Mouse (Mus musculus) CD4-positive, CD25-positive, alpha-beta regulatory T cell (primary cell): Measurements from ENCODE around the gene Gm21970. TPM values are rescaled to one million over a fixed set of nuclear protein-coding genes. Genes with fewer than 3 reads are reported as not detected.

ENCODE experiments used
- polyA plus RNA-seq: library from polyadenylated mRNA; unstranded; fragments of 100-300 nt; shearing (Covaris generic); gene quantifications from one replicate; pipeline ENCODE4 v1.2.1, GENCODE M21; 2017

The Gm21970 gene
- polyA plus RNA-seq, result not detected

DNA sequence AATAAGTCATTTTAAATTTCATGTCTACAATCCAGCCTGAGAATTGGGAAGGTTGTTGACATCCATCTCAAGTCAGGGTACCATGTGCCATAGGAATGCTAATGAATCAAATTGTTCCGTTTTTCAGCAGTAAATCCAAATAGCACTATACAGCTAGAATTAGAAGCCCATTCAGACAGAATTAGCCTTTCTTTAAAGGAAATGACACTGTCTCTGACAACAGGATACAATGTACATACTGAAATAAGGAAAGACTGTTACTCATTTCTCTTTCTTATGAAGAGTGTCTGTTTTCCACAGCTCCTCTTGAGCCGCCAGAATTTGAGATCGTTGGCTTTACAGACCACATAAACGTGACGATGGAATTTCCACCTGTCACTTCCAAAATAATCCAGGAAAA is at the start of gene Gm21970:
TSS of gene Gm21970 (plus strand) at position 301 of the 400 bp plus-strand sequence.

DNA sequence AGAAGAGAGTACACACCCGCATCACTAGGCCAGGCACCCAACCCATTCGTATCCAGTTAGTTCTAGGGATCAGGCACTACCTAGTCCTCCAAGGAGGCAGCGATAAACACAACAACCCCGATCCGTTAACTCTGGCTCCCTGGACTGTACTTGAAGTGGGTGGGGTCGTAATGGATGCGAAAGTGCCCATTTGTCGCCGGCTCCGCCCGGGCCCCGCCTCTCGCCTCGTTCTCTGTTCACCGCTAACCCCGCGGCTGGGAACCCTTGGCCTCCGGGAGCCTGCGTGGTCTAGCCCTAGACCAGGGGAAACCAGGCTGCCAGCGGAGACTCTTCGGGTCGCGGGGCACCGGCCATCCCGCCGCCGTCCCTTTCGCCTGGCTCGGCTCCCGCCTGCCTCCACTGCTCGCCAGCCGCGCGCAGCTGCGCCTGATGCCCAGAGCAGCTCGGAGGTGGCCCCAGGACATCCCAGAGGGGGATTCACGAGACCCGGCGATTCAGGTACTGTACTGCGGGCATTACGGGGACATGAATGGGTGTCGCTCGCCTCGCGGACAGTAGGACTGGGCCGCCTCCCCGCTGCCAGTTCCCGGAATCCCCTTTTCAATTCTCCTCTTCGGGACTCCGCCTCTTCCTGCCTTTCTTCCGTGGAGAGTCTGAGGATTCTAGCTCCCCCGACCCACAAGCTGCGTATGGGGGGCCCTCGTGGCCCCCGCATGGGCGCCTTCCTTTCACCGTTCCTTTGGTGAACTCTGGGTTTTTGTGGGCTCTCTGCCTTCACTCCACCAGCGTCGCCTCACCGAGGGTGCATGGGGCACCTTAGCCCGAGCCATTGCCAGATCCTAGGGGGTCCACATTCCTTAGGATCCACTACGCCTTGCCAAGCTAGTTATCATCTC is 18.7 kb upstream of the Gm21970 start, which contains the start of gene Ifnar2:
TSS of gene Ifnar2 (plus strand) at position 207 of the 896 bp plus-strand sequence.

DNA sequence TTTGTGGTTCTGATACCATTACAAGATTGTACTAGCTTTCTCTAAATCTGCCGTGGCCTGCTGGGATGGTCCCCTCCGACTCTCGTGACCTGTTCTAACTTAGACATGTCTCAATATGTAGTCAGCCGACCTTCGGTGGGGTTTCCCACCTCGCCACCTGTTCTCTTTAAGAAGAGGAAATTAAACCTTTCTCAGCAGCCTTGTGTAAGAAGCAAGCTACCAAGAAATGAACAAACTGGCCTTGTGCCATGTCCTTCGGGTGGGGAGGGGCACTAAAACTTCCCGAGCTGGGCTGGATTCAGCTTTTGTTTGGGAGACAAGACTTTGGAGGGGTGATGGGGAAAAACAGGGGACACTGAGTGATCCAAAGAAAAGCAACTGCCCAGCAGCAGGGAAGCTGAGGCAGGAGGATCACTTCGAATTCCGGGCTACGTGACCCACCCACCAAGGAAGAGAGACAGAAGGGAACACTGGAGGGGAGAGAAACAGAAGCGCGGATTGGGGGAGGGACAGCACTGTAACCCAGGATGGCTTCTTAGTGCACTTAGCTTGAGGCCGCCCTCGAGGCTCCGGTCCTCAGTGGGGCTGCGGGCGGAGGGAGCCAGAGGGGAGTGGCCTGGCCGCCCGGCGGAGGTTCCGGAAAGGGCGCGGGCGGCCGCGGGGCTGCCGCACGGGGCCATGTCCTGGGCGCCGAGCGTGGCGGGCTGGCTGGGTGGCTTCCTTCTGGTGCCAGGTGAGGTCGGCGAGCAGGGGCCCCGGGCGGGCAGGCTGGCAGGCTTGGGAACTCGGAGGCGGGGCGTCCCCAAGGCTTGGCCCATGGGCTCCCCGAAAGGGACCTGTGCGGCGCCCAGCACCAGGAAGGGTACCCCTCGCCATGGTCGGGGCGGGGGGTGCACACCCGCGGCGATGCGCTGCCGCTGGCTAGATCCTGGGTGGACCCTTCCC is 14.4 kb downstream of the Gm21970 start, which contains the start of gene Il10rb:
TSS of gene Il10rb (plus strand) at position 525 of the 945 bp plus-strand sequence.

Other genes with a start within 250 kb of the Gm21970 start
- not detected for gene Olig2, start 166.3 kb upstream of the Gm21970 start, polyA plus RNA-seq
- gene Olig1, start 121.9 kb upstream of the Gm21970 start, polyA plus RNA-seq, result not detected
- gene Ifnar2, start 18.9 kb upstream of the Gm21970 start, polyA plus RNA-seq, result 129 TPM
- 154 TPM for gene Il10rb, start 14.4 kb downstream of the Gm21970 start, polyA plus RNA-seq
- 168 TPM for gene Ifnar1, start 93.5 kb downstream of the Gm21970 start, polyA plus RNA-seq
- gene Ifngr2, start 155.4 kb downstream of the Gm21970 start, polyA plus RNA-seq, result 66.1 TPM
- 35.6 TPM for gene Tmem50b, start 206.1 kb downstream of the Gm21970 start, polyA plus RNA-seq
- gene Dnajc28, start 227.3 kb downstream of the Gm21970 start, polyA plus RNA-seq, result 2.6 TPM